Mouse (Mus musculus): ENCODE results near the gene Trp53rkb. TPM values are rescaled to one million over a fixed set of nuclear protein-coding genes. Genes with fewer than 3 reads are reported as not detected.
A peak's percentile ranks its signal among the peaks of the same experiment; 100 is the strongest.

The Trp53rkb gene
- polyA plus RNA-seq, 1 experiment from 2014 or later: 7.3 TPM

GRCm38 (mm10) chr2:166764051-166764450 is 28.3 kb upstream of the Trp53rkb start:
- Histone ChIP-seq H3K27ac (ENCODE audit: low read depth, low read length) (no peak overlapping the region), H3K4me1 (ENCODE audit: control insufficient read depth, insufficient read depth, low read depth, low read length) (no peaks in the 10 kb centered on the region; the same call in 1 of the 2 replicates), H3K9me3 (ENCODE audit: control insufficient read depth, low read length) (no peaks in the 10 kb centered on the region; the same call in 1 of the 2 replicates), H3K9ac (ENCODE audit: low read depth, low read length) (no peak overlapping the region), H3K27me3 (replicated peaks; ENCODE audit: control insufficient read depth, insufficient read depth, low read length) (no peaks in the 10 kb centered on the region), H3K4me3 (ENCODE audit: low read length) (no peak overlapping the region), H3K4me2 (ENCODE audit: low read length) (no peak overlapping the region), H3K36me3 (ENCODE audit: control insufficient read depth, insufficient read depth, low read length) (no peaks in the 10 kb centered on the region)
- WGBS: 11% methylated on average over 5 of the region's 5 CpGs
- ATAC-seq: no peak

- no peaks in the 10 kb centered on the region for H3K36me3 ChIP-seq (ENCODE audit: control insufficient read depth, insufficient read depth, low read length)
- no peak overlapping the region for H3K27ac ChIP-seq (ENCODE audit: low read depth, low read length)
- H3K4me1 ChIP-seq (ENCODE audit: control insufficient read depth, insufficient read depth, low read depth, low read length): no peaks in the 10 kb centered on the region; the same call in 1 of the 2 replicates
- no peak overlapping the region for H3K4me3 ChIP-seq (ENCODE audit: low read length)
- H3K9ac ChIP-seq (ENCODE audit: low read depth, low read length): no peak overlapping the region
- no peaks in the 10 kb centered on the region; the same call in 1 of the 2 replicates for H3K9me3 ChIP-seq (ENCODE audit: control insufficient read depth, low read length)
- no peak overlapping the region for H3K4me2 ChIP-seq (ENCODE audit: low read length)
- H3K27me3 ChIP-seq (replicated peaks; ENCODE audit: control insufficient read depth, insufficient read depth, low read length): no peaks in the 10 kb centered on the region
- no peak for ATAC-seq
- WGBS: 81% methylated on average over 9 of the region's 9 CpGs
These were observed 24.7 kb upstream of the Trp53rkb start for GRCm38 (mm10) chr2:166767591-166767990.

- no peak overlapping the region for H3K27ac ChIP-seq (ENCODE audit: low read depth, low read length)
- H3K4me3 ChIP-seq (ENCODE audit: low read length): no peak overlapping the region
- H3K27me3 ChIP-seq (replicated peaks; ENCODE audit: control insufficient read depth, insufficient read depth, low read length): no peaks in the 10 kb centered on the region
- no peaks in the 10 kb centered on the region; the same call in 1 of the 2 replicates for H3K9me3 ChIP-seq (ENCODE audit: control insufficient read depth, low read length)
- ATAC-seq: no peak
- no peaks in the 10 kb centered on the region for H3K36me3 ChIP-seq (ENCODE audit: control insufficient read depth, insufficient read depth, low read length)
- no peaks in the 10 kb centered on the region for H3K4me1 ChIP-seq (ENCODE audit: control insufficient read depth, insufficient read depth, low read depth, low read length)
- H3K9ac ChIP-seq (ENCODE audit: low read depth, low read length): no peak overlapping the region
- 76% methylated on average over 11 of the region's 11 CpGs for WGBS
- no peak overlapping the region for H3K4me2 ChIP-seq (ENCODE audit: low read length)
These were observed 20.9 kb upstream of the Trp53rkb start for GRCm38 (mm10) chr2:166771396-166771795.

GRCm38 (mm10) chr2:166773587-166773986 is 18.7 kb upstream of the Trp53rkb start:
- no peak overlapping the region for H3K9ac ChIP-seq (ENCODE audit: low read depth, low read length)
- 82% methylated on average over 8 of the region's 10 CpGs for WGBS
- H3K36me3 ChIP-seq (ENCODE audit: control insufficient read depth, insufficient read depth, low read length): no peaks in the 10 kb centered on the region
- H3K9me3 ChIP-seq (ENCODE audit: control insufficient read depth, low read length): no peaks in the 10 kb centered on the region
- no peak for ATAC-seq
- H3K4me3 ChIP-seq (ENCODE audit: low read length): no peak overlapping the region
- no peak overlapping the region for H3K27ac ChIP-seq (ENCODE audit: low read depth, low read length)
- no peaks in the 10 kb centered on the region for H3K4me1 ChIP-seq (ENCODE audit: control insufficient read depth, insufficient read depth, low read depth, low read length)
- no peaks in the 10 kb centered on the region for H3K27me3 ChIP-seq (replicated peaks; ENCODE audit: control insufficient read depth, insufficient read depth, low read length)
- no peak overlapping the region for H3K4me2 ChIP-seq (ENCODE audit: low read length)

GRCm38 (mm10) chr2:166774275-166774674 is 18.1 kb upstream of the Trp53rkb start:
- 80% methylated on average over 10 of the region's 10 CpGs for WGBS
- Histone ChIP-seq H3K4me3 (ENCODE audit: low read length) (no peak overlapping the region), H3K9me3 (ENCODE audit: control insufficient read depth, low read length) (no peaks in the 10 kb centered on the region), H3K36me3 (ENCODE audit: control insufficient read depth, insufficient read depth, low read length) (no peaks in the 10 kb centered on the region), H3K27ac (ENCODE audit: low read depth, low read length) (no peak overlapping the region), H3K4me2 (ENCODE audit: low read length) (no peak overlapping the region), H3K4me1 (ENCODE audit: control insufficient read depth, insufficient read depth, low read depth, low read length) (no peaks in the 10 kb centered on the region), H3K27me3 (replicated peaks; ENCODE audit: control insufficient read depth, insufficient read depth, low read length) (no peaks in the 10 kb centered on the region), H3K9ac (ENCODE audit: low read depth, low read length) (no peak overlapping the region)
- ATAC-seq: peak; percentile 52; the same call in 1 of the 2 replicates

- no peak overlapping the region for H3K9ac ChIP-seq (ENCODE audit: low read depth, low read length)
- H3K4me2 ChIP-seq (ENCODE audit: low read length): no peak overlapping the region
- no peak for ATAC-seq
- no peaks in the 10 kb centered on the region for H3K27me3 ChIP-seq (replicated peaks; ENCODE audit: control insufficient read depth, insufficient read depth, low read length)
- no peaks in the 10 kb centered on the region for H3K9me3 ChIP-seq (ENCODE audit: control insufficient read depth, low read length)
- H3K4me1 ChIP-seq (ENCODE audit: control insufficient read depth, insufficient read depth, low read depth, low read length): no peaks in the 10 kb centered on the region
- no peak overlapping the region for H3K4me3 ChIP-seq (ENCODE audit: low read length)
- no peak overlapping the region for H3K27ac ChIP-seq (ENCODE audit: low read depth, low read length)
- WGBS: 60% methylated on average over 11 of the region's 11 CpGs
- H3K36me3 ChIP-seq (ENCODE audit: control insufficient read depth, insufficient read depth, low read length): no peaks in the 10 kb centered on the region
These were observed 16.9 kb upstream of the Trp53rkb start for GRCm38 (mm10) chr2:166775357-166775893.

- ATAC-seq: no peak
- Histone ChIP-seq H3K27ac (ENCODE audit: low read depth, low read length) (no peak overlapping the region), H3K4me2 (ENCODE audit: low read length) (no peak overlapping the region), H3K9me3 (ENCODE audit: control insufficient read depth, low read length) (no peaks in the 10 kb centered on the region), H3K27me3 (replicated peaks; ENCODE audit: control insufficient read depth, insufficient read depth, low read length) (peaks cover 2% of the 10 kb centered on the region; the same call in 1 of the 2 replicates), H3K36me3 (ENCODE audit: control insufficient read depth, insufficient read depth, low read length) (no peaks in the 10 kb centered on the region), H3K9ac (ENCODE audit: low read depth, low read length) (no peak overlapping the region), H3K4me1 (ENCODE audit: control insufficient read depth, insufficient read depth, low read depth, low read length) (no peaks in the 10 kb centered on the region), H3K4me3 (ENCODE audit: low read length) (no peak overlapping the region)
- 0% methylated on average over 1 of the region's 2 CpGs for WGBS
These were observed 16.1 kb upstream of the Trp53rkb start for GRCm38 (mm10) chr2:166776272-166776671.

GRCm38 (mm10) chr2:166779956-166780355 is 12.4 kb upstream of the Trp53rkb start:
- WGBS: 55% methylated on average over 8 of the region's 8 CpGs
- no peak overlapping the region for H3K4me3 ChIP-seq (ENCODE audit: low read length)

GRCm38 (mm10) chr2:166780980-166781578 is 11.3 kb upstream of the Trp53rkb start:
- Histone ChIP-seq H3K4me3 (ENCODE audit: low read length) (no peak overlapping the region), H3K36me3 (ENCODE audit: control insufficient read depth, insufficient read depth, low read length) (no peaks in the 10 kb centered on the region), H3K9ac (ENCODE audit: low read depth, low read length) (no peak overlapping the region), H3K4me1 (ENCODE audit: control insufficient read depth, insufficient read depth, low read depth, low read length) (peaks cover 7% of the 10 kb centered on the region), H3K27ac (ENCODE audit: low read depth, low read length) (no peak overlapping the region), H3K9me3 (ENCODE audit: control insufficient read depth, low read length) (no peaks in the 10 kb centered on the region), H3K27me3 (replicated peaks; ENCODE audit: control insufficient read depth, insufficient read depth, low read length) (peaks cover 2% of the 10 kb centered on the region; the same call in 1 of the 2 replicates), H3K4me2 (ENCODE audit: low read length) (no peak overlapping the region)
- WGBS: 13% methylated on average over 9 of the region's 9 CpGs
- 0 out of 2 replicates have a peak, but pooled peaks have one; percentile 48 for ATAC-seq

More at GRCm38 (mm10) chr2:166779956-166780355, 12.4 kb upstream of the Trp53rkb start:
- no peaks in the 10 kb centered on the region for H3K9me3 ChIP-seq (ENCODE audit: control insufficient read depth, low read length)
- H3K27ac ChIP-seq (ENCODE audit: low read depth, low read length): no peak overlapping the region
- no peaks in the 10 kb centered on the region for H3K4me1 ChIP-seq (ENCODE audit: control insufficient read depth, insufficient read depth, low read depth, low read length)
- H3K36me3 ChIP-seq (ENCODE audit: control insufficient read depth, insufficient read depth, low read length): no peaks in the 10 kb centered on the region
- ATAC-seq: no peak
- no peak overlapping the region for H3K4me2 ChIP-seq (ENCODE audit: low read length)
- no peak overlapping the region for H3K9ac ChIP-seq (ENCODE audit: low read depth, low read length)
- peaks cover 2% of the 10 kb centered on the region; the same call in 1 of the 2 replicates for H3K27me3 ChIP-seq (replicated peaks; ENCODE audit: control insufficient read depth, insufficient read depth, low read length)

Measured in hindbrain, embryonic 16.5 days (tissue).